Mouse (Mus musculus) ES-CJ7 (cell line): Measurements from ENCODE around the gene Tapbpl.

ENCODE experiments used
- DNase-seq: peaks from one replicate; pipeline ENCODE4 v3.0.0; 2011; ENCODE audit warnings: low read depth, low spot score

Gene Tapbpl

DNA sequence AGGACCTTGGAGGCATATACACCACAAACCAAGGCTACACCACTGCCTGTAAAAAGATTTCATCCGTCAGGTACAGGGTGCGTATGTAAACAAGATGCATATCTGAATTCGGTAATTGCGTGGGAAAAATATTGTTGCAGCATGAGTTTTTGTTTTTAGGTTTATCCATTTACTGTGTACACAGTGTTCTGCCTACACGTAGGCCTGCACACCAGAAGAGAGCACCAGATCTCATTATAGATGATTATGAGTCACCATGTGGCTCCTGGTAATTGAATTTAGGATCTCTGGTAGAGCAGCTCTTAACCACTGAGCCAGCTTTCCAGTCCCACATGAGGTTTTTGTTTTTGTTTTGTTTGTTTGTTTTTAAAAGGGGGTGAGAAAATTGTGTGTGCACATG is 34.5 kb downstream of the Tapbpl start:
- no peak for DNase-seq

DNA sequence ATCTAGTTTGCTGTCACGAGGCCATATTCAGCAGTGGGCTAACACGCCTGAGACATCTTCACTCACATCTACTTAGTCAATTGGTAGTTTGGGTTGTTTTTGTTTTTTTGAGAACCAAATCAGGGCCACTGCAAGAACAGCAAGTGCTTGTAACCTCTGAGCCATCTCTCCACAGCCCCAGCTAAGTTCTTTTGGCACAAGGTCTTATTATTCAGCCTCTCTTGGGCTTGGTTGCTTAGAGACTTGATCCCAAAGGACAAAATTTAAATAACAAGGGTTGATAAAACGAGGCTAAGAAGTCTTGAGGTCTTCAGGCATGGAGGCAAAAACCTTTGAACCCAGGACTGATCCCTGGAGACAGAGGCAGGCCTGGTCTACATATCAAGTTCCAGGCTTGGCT is 35.4 kb downstream of the Tapbpl start:
- peak; percentile 91 for DNase-seq

DNA sequence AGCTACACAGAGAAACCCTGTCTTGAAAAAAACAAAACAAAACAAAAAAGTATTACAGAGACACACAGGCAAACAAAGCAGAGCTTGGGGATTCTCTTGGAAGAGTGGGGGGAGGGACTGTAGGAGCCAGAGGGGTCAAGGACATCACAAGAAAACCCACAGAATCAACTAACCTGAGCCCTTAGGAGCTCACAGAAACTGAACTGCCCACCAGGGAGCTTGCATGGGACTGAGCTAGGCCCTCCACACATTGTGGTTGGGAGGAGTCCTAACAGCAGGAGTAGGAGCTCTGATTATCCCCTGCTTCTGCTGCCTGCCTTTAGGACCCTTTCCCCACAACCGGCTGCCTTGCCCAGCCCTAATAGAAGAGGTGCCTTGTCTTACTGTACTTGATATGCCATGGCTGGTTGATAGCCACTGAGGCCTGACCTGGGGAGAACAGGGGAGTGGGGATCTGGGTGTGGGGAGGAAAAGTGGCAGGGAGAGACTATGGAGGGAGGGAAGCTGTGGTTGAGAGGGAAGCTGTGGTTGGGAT is 36.1 kb downstream of the Tapbpl start:
- peak; percentile 85 for DNase-seq

DNA sequence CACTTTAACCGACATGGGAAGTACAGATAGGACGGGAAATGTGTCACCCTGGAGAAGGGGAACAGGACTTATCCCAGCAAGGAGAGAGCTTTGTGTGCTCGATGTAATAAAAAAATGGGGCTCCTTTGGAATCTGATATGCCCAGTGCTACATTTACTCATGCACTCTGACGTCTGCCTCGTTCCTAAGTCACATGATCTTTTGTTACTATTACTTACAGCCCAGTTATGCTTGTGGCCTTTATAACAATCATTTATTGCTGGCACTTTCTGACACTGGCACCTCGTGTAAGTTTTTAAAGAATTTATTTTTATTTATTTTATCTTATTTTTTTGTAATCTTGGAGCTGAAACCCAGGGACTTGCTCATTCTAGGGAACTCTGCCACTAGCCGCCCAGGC is 38.3 kb downstream of the Tapbpl start:
- DNase-seq, result no peak

DNA sequence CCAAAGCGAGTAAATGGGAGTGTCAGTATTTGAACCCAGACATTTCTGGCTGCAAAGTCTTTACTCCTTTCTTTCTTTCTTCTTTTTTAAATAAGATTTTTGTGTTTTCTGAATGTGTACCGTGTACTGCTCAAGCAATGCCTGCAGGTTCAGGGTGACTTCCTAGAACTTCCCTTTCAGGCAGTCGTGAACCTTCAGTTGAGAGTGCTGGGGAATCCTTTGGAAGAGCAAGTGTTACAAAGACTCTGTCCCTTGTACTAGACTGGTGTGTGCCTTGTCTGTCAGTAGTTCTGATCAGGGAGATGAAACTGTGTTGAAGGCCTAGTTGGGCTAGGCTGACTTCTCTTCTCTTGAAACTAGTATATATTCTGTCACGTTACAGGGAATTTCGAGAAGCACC is 38.8 kb downstream of the Tapbpl start:
- no peak for DNase-seq

DNA sequence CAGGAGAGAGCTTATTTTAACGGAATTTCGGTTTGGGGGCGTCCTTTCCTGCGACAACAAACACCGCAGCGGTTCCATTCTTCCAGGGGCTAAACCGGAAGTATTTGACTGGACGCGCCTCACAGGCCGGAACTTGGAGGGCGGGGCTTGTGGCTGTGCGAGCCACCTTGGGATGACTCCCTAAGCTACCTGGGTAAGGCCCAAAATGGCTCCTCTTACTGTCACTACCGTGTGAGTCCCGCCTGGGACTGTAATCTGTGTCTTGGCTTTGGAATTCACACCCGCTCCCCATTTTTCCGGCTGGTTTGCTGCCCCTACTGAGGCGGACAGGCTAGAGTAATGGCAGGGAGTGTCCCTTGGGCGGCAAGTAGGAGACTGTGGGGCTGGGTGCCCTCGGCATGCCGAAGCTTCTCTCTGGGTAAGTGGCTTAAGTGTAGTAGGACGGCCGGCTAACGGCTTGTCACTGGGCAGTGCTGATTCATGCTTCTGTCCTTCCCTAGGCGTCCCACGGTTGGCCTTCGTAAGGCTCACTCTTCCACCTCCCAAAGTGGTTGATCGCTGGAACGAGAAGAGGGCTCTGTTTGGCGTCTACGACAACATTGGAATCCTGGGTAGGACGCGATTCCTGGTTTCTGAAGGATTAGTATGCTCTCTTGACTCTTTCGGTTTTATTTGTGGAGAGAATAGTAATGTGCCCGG is 39.5 kb downstream of the Tapbpl start:
- peak; percentile 98 for DNase-seq

DNA sequence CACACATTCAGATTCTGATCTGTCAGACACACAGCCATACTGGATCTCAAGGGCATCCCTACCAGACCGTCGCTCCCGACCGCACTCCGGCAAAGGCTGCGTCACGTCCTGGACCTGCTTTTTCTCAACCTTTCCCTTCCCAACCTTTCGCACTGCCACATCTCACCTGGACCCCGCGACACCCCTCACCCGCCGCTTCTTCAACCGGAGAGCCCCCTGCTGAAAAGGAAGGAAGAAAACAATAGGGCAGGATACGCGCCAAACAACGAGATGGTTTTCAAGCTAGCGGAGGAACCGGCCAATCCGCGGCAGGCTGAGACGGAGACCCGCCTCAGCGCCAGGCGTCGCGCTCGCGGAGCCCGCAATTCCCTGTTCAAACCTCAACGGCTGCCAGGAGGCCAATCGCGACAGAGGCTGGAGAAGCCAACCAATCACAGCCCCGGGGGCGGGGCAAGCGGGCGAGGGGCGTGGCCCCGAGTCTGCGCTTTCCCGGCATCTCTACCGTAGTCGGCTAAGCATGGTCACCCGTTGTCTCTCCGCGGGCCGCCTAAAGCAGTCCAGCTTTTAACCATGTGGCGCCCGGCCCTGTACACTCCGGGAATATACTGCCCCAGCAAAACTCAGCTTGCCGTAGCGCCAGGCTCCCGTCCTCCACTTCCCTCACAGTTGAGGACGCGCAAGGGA is 40.2 kb downstream of the Tapbpl start, which contains the start of the genes Ncapd2 and Mrpl51:
Gene Ncapd2 (minus strand): TSS at position 370 of the 684 bp plus-strand sequence.
Gene Mrpl51 (plus strand): TSS at position 470 of the 684 bp plus-strand sequence.
- DNase-seq, result peak; percentile 99

DNA sequence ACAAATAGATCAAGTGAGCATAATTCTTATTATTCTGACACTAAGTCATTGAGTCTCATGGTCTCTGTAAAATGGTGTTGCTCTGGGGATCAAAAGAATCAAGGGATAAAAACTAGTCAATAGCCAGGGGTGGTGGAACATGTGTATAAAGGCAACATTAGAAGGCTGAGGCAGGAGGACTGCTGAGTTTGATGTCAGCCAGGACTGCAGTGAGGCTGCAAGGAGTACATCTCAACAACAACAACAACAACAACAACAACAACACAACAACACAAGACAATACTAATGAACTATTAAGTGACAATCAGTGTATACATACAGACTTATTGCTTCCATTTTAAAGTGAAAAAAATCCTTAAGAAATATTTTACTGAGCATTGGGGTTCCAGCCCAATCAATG is 40.8 kb downstream of the Tapbpl start:
- no peak for DNase-seq

DNA sequence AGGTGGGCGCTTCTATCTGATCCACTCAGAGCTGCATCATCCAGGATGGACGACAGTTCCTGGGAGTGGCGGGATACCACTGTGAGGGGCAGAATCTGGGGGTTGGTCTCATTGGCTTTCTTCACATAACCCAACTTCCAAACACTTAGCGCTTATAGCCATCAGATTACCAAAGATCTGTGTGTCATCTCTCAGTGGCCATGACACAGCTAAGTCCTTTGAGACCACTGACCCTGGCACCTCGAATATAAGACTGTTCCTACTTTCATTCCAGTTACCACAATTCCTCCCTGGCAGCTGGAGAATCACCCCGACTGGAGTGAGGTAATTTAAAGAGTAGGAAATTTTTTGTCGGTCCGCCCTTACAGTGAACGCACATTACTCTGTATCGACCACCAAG is 45.5 kb downstream of the Tapbpl start:
- DNase-seq, result no peak

DNA sequence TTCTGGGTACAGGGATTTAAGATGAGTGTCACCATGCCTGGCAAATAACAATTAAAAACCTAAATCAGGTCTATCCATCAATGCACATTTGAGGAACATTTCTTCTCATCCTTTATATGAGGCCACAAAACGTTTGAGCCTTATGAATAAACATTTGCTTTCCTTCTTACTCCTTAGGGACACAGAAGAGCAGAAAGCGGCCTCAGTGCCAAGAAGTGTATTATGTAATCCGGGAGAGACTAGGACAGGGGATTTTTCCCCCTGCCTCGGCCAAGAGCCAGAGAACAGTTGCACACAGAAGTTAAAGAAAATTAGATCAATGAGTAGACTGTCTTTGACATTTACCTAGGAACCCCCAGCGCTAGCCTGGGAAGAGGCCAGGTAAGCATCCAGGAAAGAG is 49.5 kb downstream of the Tapbpl start:
- no peak for DNase-seq

DNA sequence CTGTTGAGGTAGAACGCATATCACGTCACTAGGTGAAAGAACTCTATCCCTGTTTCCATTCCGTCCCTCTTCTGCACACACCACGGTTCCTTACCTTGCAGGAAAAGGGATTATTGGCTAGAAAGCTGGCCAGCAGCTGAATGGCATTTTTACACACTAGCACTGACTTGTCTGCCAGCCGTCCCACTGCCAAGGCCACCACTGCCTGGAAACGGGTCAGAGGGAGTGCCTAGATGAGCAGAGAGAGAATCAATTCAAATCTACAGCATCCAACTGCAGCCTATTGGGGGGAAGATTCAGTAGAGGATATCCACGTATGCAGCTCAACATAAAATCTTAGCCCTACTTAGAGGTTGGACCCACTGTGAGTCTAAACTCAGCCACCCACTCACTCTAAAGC is 52.1 kb downstream of the Tapbpl start:
- DNase-seq, result no peak

DNA sequence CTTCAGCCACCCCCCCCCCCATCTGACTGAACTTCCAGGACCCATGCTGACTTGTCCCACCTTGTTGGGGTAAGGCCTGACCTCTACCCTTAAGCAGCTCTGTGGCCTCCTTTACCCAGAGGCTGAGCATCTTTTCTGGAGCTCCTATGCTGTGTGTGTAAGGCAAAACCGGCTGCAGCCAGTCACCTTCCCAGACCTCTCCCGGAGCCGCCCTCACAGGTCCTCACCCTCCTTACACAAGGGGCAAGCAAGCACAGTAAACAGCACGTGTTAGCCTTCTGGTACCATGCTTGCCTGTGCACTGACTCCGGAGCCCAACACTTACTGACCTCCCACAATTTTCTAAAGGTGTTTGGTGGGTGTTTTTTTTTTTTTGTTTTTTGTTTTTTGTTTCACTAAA is 56.2 kb downstream of the Tapbpl start:
- DNase-seq, result peak; percentile 76
